Mouse (Mus musculus) left cerebral cortex, adult 11 months (tissue): ENCODE data around the gene Asap2.
"Not testable (repeated sequence)": the region's sequence is repeated elsewhere in the genome, so short reads cannot be mapped to it uniquely, and the experiment has no call there.

Source experiments
- DNase-seq: peaks from one replicate; pipeline ENCODE4 v3.0.0; 2022; ENCODE audit warnings: low spot score

Gene Asap2

DNA sequence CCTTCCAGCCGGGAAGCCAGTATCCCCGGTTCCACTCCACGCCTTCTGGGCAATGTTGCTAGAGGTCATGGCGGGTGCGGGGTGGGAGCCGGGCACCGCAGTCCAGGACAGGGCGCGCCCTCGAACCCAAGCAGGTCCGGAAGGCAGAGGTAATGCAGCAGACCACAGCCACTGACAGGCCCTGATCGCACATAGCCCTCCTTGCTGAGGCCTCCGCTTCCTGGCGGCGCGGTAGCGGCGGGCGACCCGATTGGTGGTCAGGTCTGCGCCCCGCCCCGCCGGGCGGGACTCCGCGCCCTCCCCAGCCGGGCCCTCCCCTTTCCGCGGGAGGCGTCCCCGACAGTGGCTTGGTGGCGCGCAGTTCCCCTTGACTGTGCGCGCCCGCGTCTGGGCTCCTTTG, at the start of gene Asap2:
Asap2 (plus strand) TSS at position 328 of the 400 bp plus-strand sequence.
- peak; percentile 48 for DNase-seq

- not testable (repeated sequence) for DNase-seq
These were observed 42.9 kb upstream of the Asap2 start for GRCm38 (mm10) chr12:20947051-20947997.

- not testable (repeated sequence) for DNase-seq
These were observed 320 bp downstream of the Asap2 start for GRCm38 (mm10) chr12:20990579-20990978.

GRCm38 (mm10) chr12:21030875-21031274, 40.6 kb downstream of the Asap2 start:
- not testable (repeated sequence) for DNase-seq

GRCm38 (mm10) chr12:21046716-21047115, 56.5 kb downstream of the Asap2 start:
- not testable (repeated sequence) for DNase-seq

DNA sequence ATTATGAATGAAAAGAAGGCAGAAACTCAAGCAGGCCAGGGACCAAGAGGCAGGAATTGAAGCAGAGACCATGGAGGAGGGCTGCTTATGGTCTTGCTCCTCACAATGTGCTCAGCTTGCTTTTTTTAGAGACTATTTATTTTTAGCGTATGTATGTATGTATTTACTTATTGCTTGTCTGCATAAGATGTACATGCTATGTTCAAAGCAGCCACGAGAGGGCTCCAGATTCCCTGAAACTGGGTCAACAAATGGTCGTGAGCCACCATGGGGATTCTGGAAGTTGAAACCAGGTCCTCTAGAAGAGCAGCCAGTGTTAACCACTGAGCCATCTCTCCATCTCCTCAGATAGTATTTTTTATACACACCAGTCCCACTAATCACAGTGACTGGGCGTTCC, 85.5 kb downstream of the Asap2 start:
- DNase-seq: peak; percentile 61

DNA sequence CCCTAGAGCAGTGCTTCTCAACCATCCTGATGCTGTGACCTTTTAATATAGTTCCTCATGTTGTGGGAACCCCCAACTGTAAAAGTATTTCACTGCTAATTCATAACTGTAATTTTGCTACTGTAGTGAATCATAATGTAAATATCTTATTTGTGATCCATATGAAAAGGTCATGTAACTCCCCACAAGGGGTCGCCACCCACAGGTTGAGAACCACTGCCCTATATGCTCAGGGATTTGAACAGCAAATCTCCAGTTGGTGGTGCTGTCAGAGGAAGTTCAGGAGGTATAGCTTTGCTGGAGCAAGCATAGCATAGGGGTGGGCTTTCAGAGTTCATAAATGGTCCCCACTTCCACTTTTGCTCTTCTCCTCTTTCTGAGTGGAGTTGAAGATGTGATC, 99.9 kb downstream of the Asap2 start:
- not testable (repeated sequence) for DNase-seq

GRCm38 (mm10) chr12:21092446-21092845, 102.2 kb downstream of the Asap2 start:
- not testable (repeated sequence) for DNase-seq

DNA sequence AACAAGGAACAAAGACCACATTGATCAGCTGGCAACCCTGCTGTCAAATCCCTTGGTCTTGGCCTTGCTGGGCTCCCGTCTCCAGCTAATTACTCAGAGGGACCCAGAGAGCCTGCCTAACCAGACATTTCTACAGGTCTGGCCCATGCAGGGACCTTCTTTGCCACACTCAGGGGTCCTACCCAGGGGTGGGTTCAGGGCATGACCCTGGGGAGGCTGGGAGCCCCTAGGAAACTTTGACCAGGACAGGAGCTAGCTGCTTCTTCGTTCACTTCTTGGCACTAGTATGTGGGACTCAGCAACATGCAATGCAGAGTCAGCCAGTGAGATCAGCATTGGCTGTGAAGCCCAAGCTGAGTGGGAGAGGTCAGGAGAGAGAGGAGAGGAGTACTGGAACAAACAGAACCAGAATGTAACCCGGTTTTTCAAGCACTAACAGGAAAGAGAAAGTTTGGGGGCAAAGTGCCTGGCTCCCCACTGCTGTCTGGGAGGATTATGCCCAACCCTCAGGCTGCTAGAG, 107.6 kb downstream of the Asap2 start:
- not testable (repeated sequence) for DNase-seq

- not testable (repeated sequence) for DNase-seq
These were observed 120.8 kb downstream of the Asap2 start for GRCm38 (mm10) chr12:21111116-21111475.

DNA sequence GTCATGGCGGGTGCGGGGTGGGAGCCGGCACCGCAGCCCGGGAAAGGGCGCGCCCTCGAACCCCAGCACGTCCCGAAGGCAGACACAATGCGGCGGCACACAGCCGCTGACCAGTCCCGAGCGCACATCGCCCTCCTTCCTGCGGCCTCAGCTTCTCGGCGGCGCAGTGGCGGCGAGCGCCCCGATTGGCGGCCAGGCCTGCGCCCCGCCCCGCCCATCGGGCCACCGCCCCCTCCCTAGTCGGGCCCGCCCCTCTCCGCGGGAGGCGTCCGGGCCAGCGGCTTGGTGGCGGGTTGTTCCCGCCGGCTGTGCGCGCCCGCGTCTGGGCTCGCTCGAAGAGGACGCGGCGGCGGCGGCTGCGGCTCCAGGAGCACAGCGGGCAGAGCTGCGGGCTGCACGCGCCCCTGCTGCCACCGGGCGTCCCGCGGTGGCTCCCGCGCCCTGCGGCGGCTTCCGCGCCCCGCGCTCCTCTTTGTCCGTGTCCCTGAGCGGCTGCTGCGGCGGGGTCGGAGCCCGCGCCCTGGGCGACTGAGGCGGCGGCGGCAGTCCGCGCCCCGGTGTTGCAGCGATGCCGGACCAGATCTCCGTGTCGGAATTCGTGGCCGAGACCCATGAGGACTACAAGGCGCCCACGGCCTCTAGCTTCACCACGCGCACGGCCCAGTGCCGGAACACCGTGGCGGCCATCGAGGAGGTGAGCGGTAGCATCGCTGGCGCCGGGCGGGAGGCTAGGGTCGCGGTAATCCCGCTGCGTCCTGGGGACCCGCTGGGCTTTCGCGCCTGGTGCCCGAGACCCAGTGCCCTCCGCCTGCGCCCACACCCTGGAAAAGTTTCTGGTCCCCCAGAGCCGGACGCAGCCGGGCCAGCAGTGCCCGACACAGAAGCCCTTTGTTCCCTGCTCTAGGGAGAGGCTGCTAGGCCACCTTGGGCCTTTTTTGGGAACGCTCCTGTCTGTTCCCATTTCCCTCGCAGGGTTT, 121.5 kb downstream of the Asap2 start:
- DNase-seq: peak; percentile 45

DNA sequence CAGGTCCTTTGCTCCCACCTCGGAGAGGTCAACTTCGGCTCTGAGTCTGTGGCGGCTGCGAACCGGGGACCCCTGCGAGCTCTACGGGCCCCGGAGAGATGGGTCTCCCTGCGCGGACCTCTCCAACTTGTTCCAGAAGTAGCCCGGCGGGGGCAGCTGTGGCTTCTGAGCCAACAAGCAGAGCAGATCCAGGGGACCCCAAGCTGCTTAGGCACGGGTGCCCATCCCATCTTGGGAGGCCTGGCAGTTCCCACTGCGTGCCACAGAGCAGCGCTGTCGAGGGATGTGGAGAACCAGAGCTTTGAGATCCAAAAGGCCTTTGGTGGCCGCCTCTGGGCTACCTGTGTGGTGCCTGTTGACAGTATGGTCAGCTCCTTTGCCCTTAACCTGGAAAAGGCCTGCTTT, 122.2 kb downstream of the Asap2 start:
- DNase-seq: no peak

DNA sequence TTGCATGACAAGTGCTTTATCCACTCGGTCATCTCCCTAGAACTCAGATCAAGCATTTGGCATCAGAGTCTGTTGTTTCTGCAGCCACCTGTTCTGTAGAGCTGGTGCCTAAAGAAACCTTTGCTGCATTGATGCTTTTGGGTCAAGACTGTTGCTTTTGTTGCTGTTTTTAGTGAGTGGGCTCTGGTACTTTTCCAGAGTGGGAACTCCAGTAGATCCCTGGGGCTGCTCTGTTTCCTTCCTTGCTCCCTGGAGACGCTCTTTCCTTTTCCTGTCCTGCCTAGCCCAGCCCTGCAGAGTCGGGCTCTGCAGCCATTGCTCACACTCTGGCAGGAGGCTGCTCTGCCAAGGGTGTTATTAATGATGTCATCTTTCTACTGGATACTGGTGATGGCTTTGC, 129.2 kb downstream of the Asap2 start:
- DNase-seq: no peak

GRCm38 (mm10) chr12:21122818-21123217, 132.6 kb downstream of the Asap2 start:
- DNase-seq: no peak

DNA sequence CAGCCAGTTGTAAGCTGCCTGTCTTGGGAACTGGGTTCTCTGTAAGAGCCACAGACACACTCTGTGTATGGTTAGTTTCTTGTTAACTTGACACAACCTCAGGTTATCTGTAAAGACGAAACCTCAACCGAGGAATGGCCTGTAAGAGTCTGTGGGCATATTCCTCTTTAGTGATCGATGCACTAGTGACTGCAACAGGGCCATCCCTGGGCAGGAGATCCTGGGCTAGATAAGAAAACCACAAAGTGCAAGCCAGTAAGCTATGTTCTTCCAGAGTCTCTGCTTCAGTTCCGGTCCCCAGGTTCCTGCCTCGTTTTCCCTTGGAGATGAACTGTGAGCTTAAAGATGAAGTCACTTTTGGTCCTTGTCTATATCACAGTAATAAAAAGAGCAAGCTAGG, 133.4 kb downstream of the Asap2 start:
- DNase-seq: no peak

GRCm38 (mm10) chr12:21125675-21126470, 135.6 kb downstream of the Asap2 start:
- no peak for DNase-seq

DNA sequence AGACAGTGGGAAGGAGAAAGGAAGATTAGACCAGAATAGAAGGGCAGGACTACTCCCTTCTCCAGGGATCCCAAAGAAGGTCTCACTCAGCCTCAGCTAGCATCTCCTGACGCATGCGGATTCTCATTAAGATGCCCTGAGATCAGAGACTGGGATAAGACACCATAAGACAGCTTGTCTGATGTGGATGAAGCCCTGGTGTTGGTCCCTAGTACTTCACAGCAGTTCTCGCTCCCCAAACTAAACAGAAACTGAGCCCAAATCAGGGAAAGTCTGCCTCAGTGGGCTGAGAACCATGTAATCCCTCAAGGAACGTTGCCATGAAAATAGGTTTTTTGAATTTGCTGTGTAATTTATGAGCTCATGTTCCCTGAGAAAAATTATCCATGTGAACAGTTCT, 136.3 kb downstream of the Asap2 start:
- no peak for DNase-seq

GRCm38 (mm10) chr12:21128930-21129869, 138.9 kb downstream of the Asap2 start:
- DNase-seq: no peak

- no peak for DNase-seq
These were observed 140.1 kb downstream of the Asap2 start for GRCm38 (mm10) chr12:21130274-21130823.

DNA sequence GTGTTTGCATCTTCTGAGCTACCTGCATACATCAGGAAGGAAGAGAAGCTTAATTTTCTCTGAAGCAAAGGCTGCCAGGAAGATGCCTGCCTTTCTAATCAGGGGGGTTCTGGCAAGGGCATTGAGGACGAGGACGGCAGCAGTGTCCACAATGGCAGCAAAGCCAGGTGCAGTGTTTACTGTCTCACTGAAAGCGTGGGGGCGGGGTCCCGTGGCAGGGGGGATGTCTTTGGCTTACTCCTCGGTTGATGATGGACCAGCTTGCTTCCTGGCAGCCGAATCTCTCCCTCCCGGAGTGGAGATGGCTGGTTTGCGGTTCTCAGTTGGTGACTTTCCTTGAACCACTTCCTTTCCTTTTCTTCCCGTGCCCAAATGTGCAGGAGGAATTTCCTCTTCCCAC, 142.3 kb downstream of the Asap2 start:
- DNase-seq: no peak
